Mouse (Mus musculus): ENCODE results near the gene Yars.

GRCm38 (mm10) chr4:129146392-129146791 is 43.2 kb upstream of the Yars start:
- TF ChIP-seq CTCF (IDR thresholded peaks at IDR 0.05; ENCODE audit: low read depth): no peak
- no peak for TF ChIP-seq EP300 (IDR thresholded peaks at IDR 0.05; ENCODE audit: low read depth)

Data from liver, embryonic 14.5 days (tissue).